Mouse (Mus musculus) ZHBTc4 (cell line): ENCODE results near the gene Ankrd23.

ENCODE experiments used
- DNase-seq: peaks from one replicate; pipeline ENCODE4 v3.0.0-alpha.2; 2011; ENCODE audit warnings: low read depth, low spot score

The Ankrd23 gene

GRCm38 (mm10) chr1:36522210-36522609 is 14.5 kb downstream of the Ankrd23 start:
- no peak for DNase-seq

DNA sequence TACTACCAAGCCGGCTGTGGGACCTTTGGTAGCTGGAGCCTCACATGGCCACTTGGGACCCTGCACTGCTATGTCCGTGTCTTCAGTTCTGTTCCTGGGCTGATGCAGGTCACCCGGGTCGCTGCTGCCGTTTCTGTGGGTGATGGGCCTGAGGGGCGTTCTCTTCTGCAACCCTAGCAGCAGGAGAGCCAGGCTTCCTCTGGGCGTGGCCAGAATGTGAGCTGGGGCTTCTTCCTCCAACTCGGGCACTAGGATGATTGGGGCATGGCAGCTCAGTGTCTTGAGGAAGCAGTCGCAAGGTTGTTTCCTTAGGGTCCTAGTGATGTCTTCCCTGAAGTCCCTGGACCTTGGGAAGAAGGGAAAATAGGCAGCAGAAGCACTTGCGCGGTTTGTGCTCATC is 17.1 kb downstream of the Ankrd23 start:
- peak; percentile 50 for DNase-seq

DNA sequence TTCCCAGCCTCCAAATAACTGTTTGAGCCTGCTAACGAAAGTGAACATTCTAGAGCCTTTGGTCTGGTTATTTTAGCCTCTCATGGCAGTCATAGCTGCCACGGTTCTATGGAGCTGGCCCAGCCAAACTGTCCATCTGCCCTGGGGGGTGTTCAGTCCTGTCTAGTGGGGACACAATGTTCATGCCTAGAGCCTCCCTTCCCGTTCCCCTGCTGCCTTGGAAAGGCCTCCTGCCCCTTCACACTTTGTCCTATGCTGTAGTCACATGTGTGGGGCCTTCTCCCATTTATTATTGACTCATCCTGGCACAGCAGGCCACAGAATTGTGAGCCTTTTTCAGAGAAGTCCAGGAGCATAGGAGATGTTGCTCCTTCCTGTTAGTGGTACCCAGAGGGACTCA is 18.4 kb downstream of the Ankrd23 start:
- DNase-seq, result no peak

DNA sequence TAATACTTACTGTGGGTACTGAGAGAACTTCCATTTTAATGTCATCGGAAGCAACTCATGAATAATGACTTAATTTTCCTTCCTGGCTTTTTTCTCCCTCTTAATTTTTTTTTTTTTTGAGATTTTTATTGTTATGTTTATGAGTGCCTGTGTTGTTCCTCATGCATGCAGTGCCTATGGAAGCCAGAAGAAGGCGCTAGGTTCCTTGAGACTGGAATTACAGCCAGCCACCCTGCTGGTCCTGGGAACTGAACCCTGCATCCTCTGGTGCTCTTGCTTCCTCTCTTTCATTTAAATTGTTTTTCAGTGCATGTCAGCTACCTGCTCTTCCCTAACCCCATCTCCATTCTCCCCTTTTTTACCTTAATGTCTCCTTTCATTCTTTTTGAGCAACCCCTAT is 23.0 kb downstream of the Ankrd23 start:
- DNase-seq, result peak; percentile 85

DNA sequence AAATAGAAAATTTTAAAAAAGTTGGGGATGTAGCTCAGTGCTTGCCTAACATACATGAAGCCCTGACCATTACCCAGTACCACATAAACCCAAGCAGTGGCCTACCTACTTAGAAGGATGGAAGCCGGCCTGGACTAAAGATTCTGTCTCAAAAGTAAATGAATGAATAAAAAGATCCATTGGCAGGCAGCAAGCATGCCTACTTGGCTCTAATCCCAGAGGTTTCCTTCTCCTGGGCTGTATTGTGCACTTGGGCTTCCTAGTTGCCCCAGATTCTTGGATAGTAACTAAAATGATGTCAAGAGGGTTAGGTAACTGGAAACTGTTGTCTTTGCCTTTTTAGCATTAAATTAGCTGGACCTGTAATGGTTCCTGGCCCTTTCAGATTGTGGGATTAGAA is 23.4 kb downstream of the Ankrd23 start:
- no peak for DNase-seq

DNA sequence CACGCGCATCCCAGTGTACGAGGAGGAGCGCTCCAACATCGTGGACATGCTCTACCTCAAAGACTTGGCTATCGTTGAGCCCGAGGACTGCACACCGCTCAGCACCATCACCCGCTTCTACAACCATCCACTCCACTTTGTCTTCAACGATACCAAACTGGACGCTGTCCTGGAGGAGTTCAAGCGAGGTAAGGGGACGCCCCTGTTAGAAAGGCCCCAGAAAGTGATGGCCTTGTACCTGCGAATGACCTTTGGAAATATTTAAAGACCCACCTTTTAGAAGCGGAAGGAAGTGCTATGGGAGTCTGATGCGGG is 23.8 kb downstream of the Ankrd23 start:
- no peak for DNase-seq

DNA sequence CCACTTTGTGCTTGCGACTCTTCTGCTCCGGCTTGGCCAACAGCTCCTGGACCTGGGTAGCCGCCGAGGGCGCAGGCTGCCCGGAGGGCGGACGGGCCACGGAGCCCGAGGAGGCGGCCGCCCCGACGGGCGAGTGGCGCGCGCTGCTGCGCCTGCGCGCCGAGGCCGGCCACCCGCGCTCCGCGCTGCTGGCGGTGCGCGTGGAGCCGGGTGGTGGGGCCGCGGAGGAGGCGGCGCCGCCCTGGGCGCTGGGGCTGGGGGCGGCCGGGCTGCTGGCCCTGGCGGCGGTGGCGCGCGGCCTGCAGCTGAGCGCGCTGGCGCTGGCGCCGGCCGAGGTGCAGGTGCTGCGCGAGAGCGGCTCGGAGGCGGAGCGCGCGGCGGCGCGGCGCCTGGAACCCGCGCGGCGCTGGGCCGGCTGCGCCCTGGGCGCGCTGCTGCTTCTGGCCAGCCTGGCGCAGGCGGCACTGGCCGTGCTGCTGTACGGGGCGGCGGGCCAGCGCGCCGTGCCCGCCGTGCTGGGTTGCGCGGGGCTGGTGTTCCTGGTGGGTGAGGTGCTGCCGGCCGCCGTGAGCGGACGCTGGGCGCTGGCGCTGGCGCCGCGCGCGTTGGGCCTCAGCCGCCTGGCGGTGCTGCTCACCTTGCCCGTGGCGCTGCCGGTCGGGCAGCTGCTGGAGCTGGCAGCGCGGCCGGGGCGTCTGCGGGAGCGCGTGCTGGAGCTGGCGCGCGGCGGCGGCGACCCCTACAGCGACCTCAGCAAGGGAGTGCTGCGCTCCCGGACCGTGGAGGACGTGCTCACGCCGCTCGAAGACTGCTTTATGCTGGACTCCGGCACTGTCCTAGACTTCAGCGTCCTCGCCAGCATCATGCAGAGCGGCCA is 24.4 kb downstream of the Ankrd23 start:
- DNase-seq, result peak; percentile 72

DNA sequence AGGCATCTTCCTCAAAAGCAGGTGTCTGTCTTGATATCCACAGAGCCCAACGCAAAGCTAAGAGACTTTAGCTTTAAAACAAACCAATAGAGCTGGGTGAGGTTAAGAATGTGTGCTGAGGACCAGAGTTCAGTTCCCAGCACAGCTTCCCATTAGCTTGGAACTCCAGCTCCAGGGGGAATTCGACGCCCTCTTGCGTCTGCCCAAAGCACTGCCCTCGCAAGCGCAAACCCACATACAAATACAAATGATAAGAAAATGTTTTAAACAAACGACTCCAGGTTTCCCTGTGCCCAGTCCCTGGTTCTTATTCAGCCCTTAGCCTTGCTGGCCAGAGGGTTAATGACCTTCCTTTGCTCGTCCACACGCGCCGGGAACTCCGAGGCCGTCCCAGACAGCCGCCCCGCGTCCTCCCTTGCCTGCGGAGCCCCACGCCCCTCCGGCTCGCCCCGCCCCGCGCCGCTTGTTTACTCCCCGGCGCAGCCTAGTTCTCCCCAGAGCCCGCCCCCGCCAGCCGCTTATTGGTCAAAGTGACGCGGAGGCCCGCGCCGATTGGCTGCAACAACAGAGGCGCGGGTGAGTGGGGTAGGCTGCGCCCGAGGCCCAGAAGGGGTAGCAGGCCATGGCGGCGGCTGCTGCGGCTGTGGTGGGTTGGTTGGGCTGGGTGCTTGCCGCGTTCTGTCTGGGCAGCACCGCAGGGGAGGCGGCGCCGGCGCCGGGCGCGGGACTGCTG is 25.2 kb downstream of the Ankrd23 start, which contains the start of gene Cnnm3:
Gene Cnnm3 (plus strand): TSS at position 579 of the 733 bp plus-strand sequence.
- peak; percentile 100 for DNase-seq

DNA sequence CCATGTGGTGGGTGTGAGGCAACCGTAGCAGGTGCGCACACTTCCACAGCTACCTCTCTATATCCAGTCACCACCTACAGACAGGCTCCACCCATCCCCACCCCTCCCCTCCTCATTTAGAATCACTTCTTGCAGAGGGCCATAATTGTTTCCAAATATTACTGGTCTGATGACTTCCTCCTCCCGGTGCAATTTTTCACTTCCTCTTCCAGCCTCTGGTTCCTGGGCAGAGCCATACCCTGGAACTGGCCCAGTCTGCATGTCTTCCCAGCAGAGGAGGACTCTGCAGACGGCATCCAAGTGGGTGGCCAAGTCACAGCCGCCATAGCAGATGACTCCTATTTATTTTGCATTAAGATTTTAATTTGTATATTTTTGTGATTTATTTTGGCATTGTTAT is 28.4 kb downstream of the Ankrd23 start:
- DNase-seq, result no peak

GRCm38 (mm10) chr1:36501261-36501660 is 35.4 kb downstream of the Ankrd23 start:
- peak; percentile 83 for DNase-seq

- no peak for DNase-seq
Observed at GRCm38 (mm10) chr1:36497312-36497711, 39.4 kb downstream of the Ankrd23 start.

GRCm38 (mm10) chr1:36496719-36497118 is 40.0 kb downstream of the Ankrd23 start:
- peak; percentile 32 for DNase-seq

- no peak for DNase-seq
Observed at GRCm38 (mm10) chr1:36493299-36493698, 43.4 kb downstream of the Ankrd23 start.

DNA sequence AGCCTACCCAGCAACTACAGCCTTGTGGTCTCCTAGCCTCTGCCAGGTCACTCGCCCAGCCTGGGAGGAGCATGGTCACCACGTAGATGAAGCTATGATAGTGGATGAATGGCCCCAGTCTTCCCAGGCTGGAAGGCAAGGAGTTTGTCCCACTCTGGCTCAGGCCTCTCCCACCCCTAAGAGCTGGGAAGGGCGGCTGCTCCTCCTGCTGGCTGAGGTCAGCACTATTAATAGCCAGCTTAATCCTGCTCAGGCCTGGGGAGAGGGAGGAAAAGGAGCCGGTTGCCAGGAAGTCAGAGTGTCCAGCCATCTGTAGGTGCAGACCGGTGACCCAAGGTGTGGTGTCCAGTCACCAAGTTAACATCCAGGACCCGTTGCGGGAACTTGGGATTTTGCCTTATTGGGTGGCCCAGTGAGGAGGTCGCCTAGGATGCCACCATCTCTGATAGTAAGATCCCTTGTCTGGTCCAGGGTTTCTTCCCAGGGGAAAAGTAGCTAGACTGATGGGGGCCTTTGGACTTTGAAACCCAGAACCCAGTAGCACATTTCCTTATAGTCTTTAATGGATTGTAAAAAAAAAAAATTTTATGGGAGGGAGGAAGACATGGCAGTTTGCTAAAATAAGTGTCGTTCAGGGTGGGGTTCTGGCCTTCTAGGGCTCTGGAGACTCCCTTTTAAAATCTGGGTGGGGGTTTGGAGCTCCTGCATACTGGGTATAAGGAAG is 44.1 kb downstream of the Ankrd23 start:
- DNase-seq, result peak; percentile 48

- no peak for DNase-seq
Observed at GRCm38 (mm10) chr1:36489661-36490060, 47.0 kb downstream of the Ankrd23 start.

GRCm38 (mm10) chr1:36487111-36487510 is 49.6 kb downstream of the Ankrd23 start:
- DNase-seq, result no peak

DNA sequence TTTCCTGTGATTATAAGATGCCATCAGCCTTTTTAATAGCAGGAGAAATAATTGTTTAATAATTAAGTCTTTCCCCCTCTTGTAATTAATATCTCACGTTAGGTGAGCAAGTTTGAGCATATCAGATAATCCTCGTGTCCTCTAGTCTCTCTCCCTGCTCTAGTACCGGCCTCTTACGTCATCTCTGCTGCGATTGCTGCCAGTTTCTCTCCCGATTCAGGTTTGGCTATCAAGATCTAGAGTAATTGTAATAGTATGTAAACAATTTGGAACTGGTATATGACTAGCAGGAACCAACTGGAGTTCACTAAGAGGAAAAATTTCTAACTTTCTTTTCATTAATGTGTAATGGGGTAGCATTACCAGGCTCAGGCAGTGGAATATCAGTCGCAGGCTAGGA is 51.6 kb downstream of the Ankrd23 start:
- no peak for DNase-seq

GRCm38 (mm10) chr1:36483825-36484224 is 52.9 kb downstream of the Ankrd23 start:
- DNase-seq, result no peak
